Mouse (Mus musculus) testis, adult 10 weeks (tissue): ENCODE data around the gene Olfr1245. TPM values are rescaled to one million over a fixed set of nuclear protein-coding genes. Genes with fewer than 3 reads are reported as not detected.

Experiments used
- polyA plus RNA-seq: library from polyadenylated mRNA; stranded (reverse); fragments of 350-450 nt; fragmentation: Illumina TruSeq; extraction: RNeasy Lipid Tissue Mini Kit (QIAGEN cat#74804); gene quantifications from one replicate; pipeline ENCODE4 v1.2.3, GENCODE M21; 2014; ENCODE audit warnings: low read depth, low replicate concordance

The Olfr1245 gene
- polyA plus RNA-seq, result not detected

GRCm38 (mm10) chr2:89578347-89578746, at the start of gene Olfr1245:
Gene Olfr1245, minus strand, starts transcription at chr2:89578447.

GRCm38 (mm10) chr2:89618145-89618544, 39.9 kb upstream of the Olfr1245 start, which contains the start of gene Olfr1248:
Gene Olfr1248, minus strand, starts transcription at chr2:89618245.

GRCm38 (mm10) chr2:89614030-89614429, 35.8 kb upstream of the Olfr1245 start, which contains the start of gene Olfr1247:
Gene Olfr1247, minus strand, starts transcription at chr2:89614130.

GRCm38 (mm10) chr2:89593057-89593456, 14.8 kb upstream of the Olfr1245 start, which contains the start of gene Olfr1246:
Gene Olfr1246, minus strand, starts transcription at chr2:89593157.

GRCm38 (mm10) chr2:89531387-89531786, 46.9 kb downstream of the Olfr1245 start, which contains the start of gene Olfr1243:
Gene Olfr1243, minus strand, starts transcription at chr2:89531487.

Other genes with a start within 250 kb of the Olfr1245 start
- gene Olfr1232, start 248.8 kb downstream of the Olfr1245 start, polyA plus RNA-seq, result not detected
- 0.10 TPM for gene Olfr1233, start 236.0 kb downstream of the Olfr1245 start, polyA plus RNA-seq
- gene Olfr1234, start 213.6 kb downstream of the Olfr1245 start, polyA plus RNA-seq, result not detected
- not detected for gene Olfr1238, start 168.8 kb downstream of the Olfr1245 start, polyA plus RNA-seq
- gene Olfr1239, start 158.0 kb downstream of the Olfr1245 start, polyA plus RNA-seq, result not detected
- gene Olfr1240, start 135.4 kb downstream of the Olfr1245 start, polyA plus RNA-seq, result not detected
- gene Olfr1241, start 91.3 kb downstream of the Olfr1245 start, polyA plus RNA-seq, result not detected
- not detected for gene Olfr1242, start 80.1 kb downstream of the Olfr1245 start, polyA plus RNA-seq
- gene Olfr1243, start 47.0 kb downstream of the Olfr1245 start, polyA plus RNA-seq, result not detected
- not detected for gene Olfr1246, start 14.7 kb upstream of the Olfr1245 start, polyA plus RNA-seq
- not detected for gene Olfr1247, start 35.7 kb upstream of the Olfr1245 start, polyA plus RNA-seq
- not detected for gene Olfr1248, start 39.8 kb upstream of the Olfr1245 start, polyA plus RNA-seq
- gene Olfr1249, start 56.5 kb upstream of the Olfr1245 start, polyA plus RNA-seq, result not detected
- gene Olfr1250, start 83.0 kb upstream of the Olfr1245 start, polyA plus RNA-seq, result 0.18 TPM
- gene Olfr1251, start 93.5 kb upstream of the Olfr1245 start, polyA plus RNA-seq, result 0.34 TPM
- not detected for gene Olfr1252, start 146.6 kb upstream of the Olfr1245 start, polyA plus RNA-seq
- not detected for gene Olfr1253, start 178.6 kb upstream of the Olfr1245 start, polyA plus RNA-seq
- not detected for gene Olfr1254, start 215.2 kb upstream of the Olfr1245 start, polyA plus RNA-seq
- not detected for gene Olfr1255, start 233.6 kb upstream of the Olfr1245 start, polyA plus RNA-seq